Mouse (Mus musculus) liver, embryonic 18 days (tissue): ENCODE measurements around the gene Fev. TPM values are rescaled to one million over a fixed set of nuclear protein-coding genes. Genes with fewer than 3 reads are reported as not detected.

Experiments
- polyA plus RNA-seq: library from polyadenylated mRNA; depleted of rRNA; stranded (reverse); fragments of >200 nt; gene quantifications from 2 replicates; pipeline ENCODE4 v1.2.3, GENCODE M21; 2012; rRNA removed

The Fev gene
- 0.02 TPM in 1 of 2 replicates, not detected in the other for polyA plus RNA-seq

GRCm38 (mm10) chr1:74885369-74886042, at the start of gene Fev:
Gene Fev, minus strand, starts transcription at chr1:74885419.

GRCm38 (mm10) chr1:74893134-74893855, 8.1 kb upstream of the Fev start, which contains the start of gene Cryba2:
Gene Cryba2, minus strand, starts transcription at chr1:74893143.

GRCm38 (mm10) chr1:74854306-74855056, 30.7 kb downstream of the Fev start, which contains the start of gene Cdk5r2:
Gene Cdk5r2, plus strand, starts transcription at chr1:74854934.

Other genes starting within 250 kb of the Fev start
- gene Ttll4, start 223.7 kb downstream of the Fev start, polyA plus RNA-seq: 5.8 and 6.6 TPM in 2 replicates
- 30.0 and 34.2 TPM in 2 replicates for gene Cyp27a1, start 171.8 kb downstream of the Fev start, polyA plus RNA-seq
- gene Prkag3, start 136.2 kb downstream of the Fev start, polyA plus RNA-seq: 0.12 and 0.22 TPM in 2 replicates
- gene Wnt6, start 113.5 kb downstream of the Fev start, polyA plus RNA-seq: 0.06 and 0.07 TPM in 2 replicates
- gene Wnt10a, start 93.9 kb downstream of the Fev start, polyA plus RNA-seq: not detected in 2 replicates
- 0.01 TPM in 1 of 2 replicates, not detected in the other for gene Cdk5r2, start 30.5 kb downstream of the Fev start, polyA plus RNA-seq
- gene Cryba2, start 7.7 kb upstream of the Fev start, polyA plus RNA-seq: not detected in 2 replicates
- not detected in 2 replicates for gene Cfap65, start 50.2 kb upstream of the Fev start, polyA plus RNA-seq
- 7.8 and 8.2 TPM in 2 replicates for gene Ihh, start 66.3 kb upstream of the Fev start, polyA plus RNA-seq
- 2.2 and 2.3 TPM in 2 replicates for gene Nhej1, start 239.8 kb upstream of the Fev start, polyA plus RNA-seq
- 1.2 TPM in 2 replicates for gene Slc23a3, start 248.5 kb upstream of the Fev start, polyA plus RNA-seq